Mouse (Mus musculus) T-helper 17 cell (primary cell): Measurements from ENCODE around the gene Dazap1.

Experiments used
- in situ Hi-C, 2 experiments: fragments of 300-600 bp; cut with MboI, MseI; formaldehyde crosslinking; loops; 1 replicate in 1 of 2; 2 replicates in 1 of 2; pipeline ENCODE4 v1.15.1; 2025; ENCODE audit warnings: high pct_unique_total_duplicates in 2 of 2

Gene Dazap1

DNA sequence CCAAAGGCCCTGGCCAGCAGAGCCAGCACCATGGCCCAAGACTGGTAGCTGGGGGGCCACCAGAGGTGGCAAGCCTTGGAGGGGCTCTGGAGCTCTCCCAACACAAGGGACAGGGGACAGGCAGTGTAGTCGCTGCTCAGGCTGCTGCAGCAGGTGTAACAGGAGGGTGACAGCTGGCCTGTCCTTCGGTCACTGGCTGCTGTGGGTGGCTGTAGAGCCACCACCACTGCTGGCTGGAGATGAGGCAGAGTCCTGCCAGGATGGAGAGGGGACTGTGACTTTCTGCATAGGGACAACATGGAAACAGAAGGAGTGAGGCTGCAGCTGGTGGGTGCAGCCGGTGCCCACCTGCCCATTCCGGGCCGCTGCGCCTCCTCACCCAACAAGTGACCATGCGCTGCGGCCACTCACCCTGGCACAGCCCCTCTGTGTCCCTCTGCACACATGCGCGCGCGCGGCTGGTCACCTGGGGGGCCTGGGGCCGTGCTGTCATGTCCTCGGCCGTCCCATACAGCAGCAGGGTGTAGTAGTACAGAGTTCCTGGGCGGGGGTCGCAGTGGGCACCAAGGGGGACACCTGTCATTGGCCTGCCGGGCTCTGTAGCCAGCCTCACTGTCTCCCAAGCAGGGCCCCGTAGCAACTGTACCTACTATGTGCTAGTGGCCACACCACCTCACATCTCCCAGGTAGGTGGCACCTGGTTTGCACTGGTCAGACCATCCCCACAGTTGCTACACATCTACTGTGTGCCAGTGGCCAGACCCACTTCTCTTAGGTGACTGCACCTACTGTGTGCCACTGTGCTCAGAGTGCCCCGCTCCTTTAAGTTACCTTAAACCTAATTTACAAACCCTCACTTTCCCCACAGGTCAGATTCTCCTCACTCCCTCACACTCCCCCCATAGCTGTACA lies 60.6 kb downstream of the Dazap1 start:
- in situ Hi-C loops, result no loop called here

DNA sequence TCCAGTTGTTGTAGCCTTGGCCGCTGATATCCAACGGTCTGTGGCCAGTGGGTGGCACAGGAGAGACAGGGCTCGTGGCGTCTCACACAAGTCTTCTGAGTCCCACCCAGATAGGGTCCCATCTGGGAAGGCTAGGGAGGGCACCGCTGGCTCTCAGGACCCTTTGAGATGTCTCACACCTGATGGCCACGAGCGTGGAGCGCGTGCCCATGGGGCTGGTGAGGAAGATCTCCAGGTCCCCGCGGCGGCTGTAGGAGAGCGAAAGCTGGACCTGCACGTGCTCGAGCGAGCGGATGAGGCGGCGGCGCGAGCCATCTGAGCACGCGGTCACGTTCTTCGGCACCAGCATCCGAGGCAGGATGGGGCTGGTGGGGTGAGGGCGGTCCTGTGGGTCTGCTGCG lies 61.5 kb downstream of the Dazap1 start:
- in situ Hi-C loops, result no loop called here

DNA sequence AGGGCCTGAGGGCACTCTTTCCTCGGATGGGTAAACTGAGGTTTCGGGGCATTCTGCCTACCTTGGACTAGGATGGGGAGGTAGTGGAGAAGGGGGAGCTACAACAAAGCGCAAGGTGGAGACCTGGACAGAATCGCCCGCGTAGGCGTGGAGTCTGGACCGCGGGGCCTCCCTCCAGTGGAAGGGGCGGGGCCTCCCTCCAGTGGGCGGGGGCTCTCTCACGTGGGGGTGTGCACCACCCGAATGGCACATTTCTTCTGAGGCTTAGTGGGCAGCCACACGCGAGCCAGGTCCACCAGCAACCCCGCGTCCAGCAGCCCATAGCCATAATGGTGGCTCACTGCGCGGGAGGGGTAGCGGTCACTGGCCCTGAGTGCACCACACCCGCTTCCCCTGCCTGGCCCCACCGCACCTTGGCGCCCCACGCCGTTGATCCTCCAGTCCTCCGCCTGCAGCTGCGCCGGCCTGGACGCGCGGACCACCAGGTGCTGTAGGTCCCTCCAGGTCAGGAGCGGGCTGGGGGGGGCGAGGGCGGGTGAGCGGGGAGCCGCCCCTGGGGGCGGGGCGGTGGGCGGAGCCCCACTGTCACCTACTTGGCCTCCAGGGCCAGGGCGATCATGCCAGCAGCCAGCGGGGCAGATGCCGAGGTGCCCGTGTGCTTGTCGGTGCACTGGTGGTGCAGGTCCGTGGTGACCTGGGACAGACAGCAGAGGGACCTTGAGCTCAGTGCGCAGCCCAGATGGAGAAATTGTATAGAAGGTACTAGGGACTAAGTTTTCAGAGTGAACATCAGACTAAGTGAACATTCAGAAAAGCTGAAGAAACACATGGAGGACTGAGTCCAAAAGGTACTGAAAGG lies 62.2 kb downstream of the Dazap1 start:
- in situ Hi-C loops, result no loop called here

DNA sequence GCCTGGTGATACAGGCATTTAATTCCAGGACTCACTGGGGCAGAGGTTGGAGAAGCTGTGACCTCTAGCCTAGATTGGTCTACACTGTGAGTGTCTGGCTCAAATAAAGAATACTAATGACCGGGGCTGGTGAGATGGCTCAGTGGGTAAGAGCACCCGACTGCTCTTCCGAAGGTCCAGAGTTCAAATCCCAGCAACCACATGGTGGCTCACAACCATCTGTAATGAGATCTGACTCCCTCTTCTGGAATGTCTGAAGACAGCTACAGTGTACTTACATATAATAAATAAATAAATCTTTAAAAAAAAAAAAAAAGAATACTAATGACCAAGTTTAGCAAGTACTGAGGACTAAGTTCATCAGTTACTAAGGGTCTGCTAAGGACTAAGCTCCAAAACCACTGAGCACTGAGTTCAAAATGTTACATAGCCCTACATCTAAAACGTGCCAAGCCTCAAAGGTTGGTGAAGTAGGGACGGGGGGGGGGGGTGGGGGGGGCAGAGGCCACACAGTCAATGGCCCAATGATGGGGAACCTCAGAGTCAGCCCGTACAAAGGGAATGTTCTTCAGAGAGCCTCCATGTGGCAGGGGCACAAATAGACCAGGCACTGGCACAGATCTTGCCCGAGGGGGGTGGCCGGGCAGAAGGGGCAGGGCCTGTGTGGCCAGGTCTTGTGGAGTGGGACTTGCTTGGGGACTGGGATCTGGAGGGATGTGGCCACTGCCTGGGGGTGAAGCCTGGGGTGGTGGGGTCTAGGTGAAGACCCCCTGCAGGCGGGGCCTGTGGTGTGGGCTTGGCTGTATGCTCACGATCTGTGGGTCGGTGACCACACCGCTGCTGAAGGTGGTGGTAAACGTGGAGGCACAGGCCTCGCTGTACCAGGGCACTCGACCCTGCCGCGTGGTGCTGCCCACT lies 63.1 kb downstream of the Dazap1 start:
- in situ Hi-C loops, result no loop called here

DNA sequence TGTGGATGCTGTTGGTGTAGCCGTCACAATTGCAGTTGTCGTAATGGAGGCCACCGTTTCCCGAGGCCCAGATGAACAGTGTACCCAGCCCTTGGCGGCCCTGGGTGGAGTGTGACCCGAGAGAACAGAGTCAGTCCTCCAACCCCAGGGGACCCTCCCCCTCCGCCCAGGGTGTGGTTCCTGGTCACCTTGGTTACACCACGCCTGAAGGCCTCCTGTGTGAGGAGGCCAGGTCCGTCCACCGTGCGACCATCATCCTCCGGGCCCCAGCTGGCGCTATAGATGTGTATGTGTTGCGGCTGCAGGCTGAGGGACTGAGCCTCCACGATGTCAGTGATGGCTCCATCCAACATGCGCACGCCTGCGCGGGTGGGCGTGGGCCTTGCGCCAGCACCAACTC lies 63.8 kb downstream of the Dazap1 start:
- in situ Hi-C loops, result no loop called here

DNA sequence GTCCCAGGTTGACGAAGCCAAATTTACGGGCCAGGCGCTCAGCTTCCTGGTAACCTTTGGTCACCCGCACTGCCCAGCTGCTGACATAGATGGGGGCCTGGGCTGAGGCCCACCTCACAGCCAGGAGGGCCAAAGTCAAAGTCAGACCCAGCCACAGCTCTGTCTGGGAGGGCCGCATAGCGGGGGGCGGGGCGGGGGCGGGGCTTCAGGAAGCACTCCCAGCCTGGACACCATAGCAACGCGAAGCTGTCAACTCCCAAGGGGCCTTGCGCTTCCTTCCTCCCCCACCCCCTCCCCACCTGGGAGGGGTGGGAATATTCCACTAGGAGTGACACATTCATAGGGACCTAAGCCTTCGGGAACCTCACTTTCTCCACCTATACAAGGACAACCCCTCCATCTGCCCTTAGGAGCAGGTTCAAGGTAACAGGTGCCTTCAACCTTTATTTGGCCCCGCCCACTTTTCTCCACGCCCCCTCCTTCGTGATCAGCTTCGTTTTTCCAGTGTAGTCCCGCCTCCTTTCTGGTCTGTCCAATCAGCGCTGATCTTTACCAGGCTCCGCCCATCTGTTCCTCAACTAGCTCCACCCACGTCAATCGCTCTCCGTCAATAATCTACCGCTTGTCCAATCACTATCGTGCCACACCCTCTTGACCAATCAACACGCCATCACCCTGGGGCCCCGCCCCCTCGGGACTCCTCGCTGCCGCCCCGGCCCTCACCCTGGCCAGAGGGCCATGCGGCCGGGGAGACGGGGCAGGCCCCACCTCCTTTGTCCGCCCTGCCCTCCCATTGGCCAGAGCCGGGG lies 68.2 kb downstream of the Dazap1 start, which contains the start of the genes Pcsk4 and Reep6:
Gene Pcsk4 (minus strand): TSS at position 226 of the 809 bp plus-strand sequence.
Gene Reep6 (plus strand): TSS at position 681 of the 809 bp plus-strand sequence.
- in situ Hi-C loops, result no loop called here

DNA sequence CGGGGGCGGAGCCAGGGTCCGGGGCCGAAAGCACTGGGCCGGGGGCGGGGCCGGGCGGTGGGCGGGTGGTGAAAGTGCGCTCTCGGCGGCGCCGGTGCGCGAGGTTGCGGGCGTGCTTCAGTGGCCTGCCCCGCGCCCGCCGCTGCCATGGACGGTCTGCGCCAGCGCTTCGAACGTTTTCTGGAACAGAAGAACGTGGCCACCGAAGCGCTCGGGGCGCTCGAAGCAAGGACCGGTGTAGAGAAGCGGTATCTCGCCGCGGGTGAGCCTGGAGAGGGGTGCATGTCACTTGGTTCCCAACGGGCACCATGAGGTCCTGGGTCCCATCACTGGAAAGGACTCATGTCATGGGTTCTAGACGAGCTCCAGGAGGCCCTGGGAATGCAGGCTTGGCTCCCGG lies 68.8 kb downstream of the Dazap1 start:
- in situ Hi-C loops, result no loop called here

DNA sequence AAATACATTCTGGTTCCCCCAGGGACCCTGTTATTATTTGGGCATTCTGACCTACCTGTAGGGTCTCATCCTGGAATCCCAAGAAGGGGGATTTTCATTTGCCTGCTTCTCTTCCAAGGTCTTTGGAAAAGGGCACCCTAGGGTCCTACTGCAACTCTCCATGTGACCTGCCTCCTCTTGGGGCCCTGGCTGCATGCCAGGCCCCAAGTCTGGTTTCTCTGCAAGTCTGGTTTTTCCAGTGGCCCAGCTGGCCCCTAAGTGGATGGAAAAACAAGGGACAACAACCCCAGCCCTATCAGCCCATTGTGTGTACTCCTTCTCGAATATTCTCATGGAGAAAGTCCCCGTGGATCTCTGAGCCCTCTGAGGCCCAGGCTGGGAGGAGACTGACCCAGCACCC lies 69.6 kb downstream of the Dazap1 start:
- in situ Hi-C loops, result no loop called here

DNA sequence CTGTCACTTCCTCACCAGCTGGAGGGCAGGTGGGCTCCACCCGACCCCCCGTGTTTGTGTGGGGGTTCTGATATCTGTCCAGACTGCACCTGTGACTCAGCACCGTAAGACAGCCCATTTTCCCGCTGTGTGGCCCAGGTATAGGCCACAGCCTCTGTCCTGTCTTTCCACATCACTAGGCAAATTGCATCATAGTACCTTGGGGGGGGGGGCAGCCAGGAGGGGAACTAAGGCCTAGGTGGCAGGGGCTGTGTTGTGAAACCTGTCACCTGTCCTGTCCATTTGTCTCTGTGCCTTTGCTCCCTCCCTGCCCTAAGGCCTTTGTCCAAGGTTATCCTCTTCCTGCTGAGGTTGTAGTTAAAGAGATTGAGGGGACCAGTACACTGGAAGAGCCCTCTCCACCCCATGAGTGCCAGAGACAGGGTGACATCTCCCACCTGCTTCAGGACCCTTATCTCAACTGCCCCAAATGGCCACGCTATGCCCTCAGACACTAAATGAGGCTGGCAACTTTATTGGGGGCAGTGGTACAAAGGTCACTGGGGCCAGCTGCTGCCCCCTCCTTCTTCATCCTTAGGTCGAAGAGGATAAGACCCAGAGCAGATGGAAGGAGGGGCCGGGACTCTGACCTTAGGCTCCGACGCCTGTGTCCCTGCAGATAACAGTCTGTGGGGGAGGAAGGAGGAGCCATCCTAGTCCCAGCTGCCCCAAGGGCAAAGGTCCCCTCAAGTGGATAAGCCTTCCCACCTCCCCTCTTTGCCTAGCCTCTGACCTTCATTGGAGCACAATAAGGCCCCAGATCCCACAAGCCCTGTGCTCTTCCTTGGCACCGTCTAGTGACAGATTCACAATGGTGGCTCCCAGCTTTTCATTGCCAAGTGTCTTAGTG lies 70.6 kb downstream of the Dazap1 start:
- in situ Hi-C loops, result no loop called here

DNA sequence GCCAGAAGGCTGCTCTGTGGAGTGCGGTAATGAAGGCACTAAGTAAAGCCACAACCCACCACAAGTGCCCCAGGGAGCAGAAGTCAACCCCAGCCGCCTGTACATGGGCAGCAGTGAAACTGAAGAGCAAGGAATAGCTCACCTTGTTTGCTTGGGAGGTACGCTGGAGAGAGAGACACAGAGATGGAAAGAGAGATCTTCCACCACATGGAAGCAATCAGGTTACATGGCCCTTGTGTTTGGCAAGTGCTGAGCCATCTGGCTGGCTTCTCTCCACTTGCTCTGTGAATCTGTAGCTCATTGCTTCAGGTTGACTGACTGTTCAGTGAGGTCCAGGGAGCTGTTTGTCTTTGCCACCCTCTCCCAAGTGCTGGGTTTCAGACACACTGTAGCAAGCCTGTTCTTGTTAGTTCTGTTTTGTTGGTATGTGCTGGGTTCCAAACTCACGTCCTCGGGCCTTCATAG lies 71.3 kb downstream of the Dazap1 start:
- in situ Hi-C loops, result no loop called here

DNA sequence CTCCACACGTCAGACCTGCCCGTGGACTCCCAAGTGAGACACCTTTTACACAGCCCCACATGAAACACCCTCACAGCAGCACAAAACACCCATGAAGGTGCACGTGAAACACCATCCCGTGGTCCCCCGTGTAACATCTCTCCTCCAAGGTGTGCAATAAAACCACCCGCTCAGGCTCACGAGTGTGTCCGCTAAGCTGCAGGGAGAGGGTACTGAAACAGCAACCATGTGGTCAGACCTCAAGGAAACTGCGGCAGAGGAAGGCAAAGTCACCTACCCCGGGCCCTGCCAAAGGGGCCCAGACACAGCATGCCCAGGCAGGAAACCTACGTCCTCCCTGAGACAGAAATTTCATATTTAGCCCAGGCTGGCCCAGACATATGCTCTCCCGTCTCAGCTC lies 75.0 kb downstream of the Dazap1 start:
- in situ Hi-C loops, result loop anchor here (5.0 kb wide), 2 partner anchors 36 to 41 kb away; no protein-coding TSS in a partner anchor
